9 mouse cellular contexts compared by ENCODE assay signal in genomic region chr6:21216206-21217020, GRCm38 (mm10). TPM values are rescaled to one million over a fixed set of nuclear protein-coding genes. Genes with fewer than 3 reads are reported as not detected.
A peak's percentile ranks its signal among the peaks of the same experiment; 100 is the strongest.
DNase-seq lines count a peak whose midpoint lies in the region; ATAC-seq and TF ChIP-seq lines count a peak whose summit lies in the region.
"Had no signal": no experiment of that assay in that cellular context is flagged by ENCODE, and none has a peak within 500 bp of the region (broad histone marks: within the 10 kb centered on the region; RNA-seq: fewer than 3 reads in every experiment).

No protein-coding gene starts in this region.

- intact Hi-C loops in left cerebral cortex, adult 2 months (cut with DNase I), result loop anchor here (5.0 to 10.0 kb wide), 2 partner anchors 158 to 491 kb away; no protein-coding TSS in a partner anchor

- no peaks in the 10 kb centered on the region for H3K27me3 ChIP-seq in cerebellum, adult 2 months (ENCODE audit: control insufficient read depth, insufficient read depth, low read length)
- H3K27me3 ChIP-seq in midbrain, embryonic 13.5 days, result no peaks in the 10 kb centered on the region

- no peaks in the 10 kb centered on the region for H3K9me3 ChIP-seq in midbrain, embryonic 13.5 days

- TF ChIP-seq CTCF in left cerebral cortex, adult 2 months (IDR thresholded peaks at IDR 0.05), result no peak
- no peak for TF ChIP-seq CTCF in cerebellum, adult 2 months (IDR thresholded peaks at IDR 0.05; ENCODE audit: borderline replicate concordance, insufficient read depth, low read depth, low read length)
- no peak for TF ChIP-seq CTCF in cortical plate, adult 2 months (IDR thresholded peaks at IDR 0.05; ENCODE audit: extremely low read depth, insufficient read depth, low read length)

- H3K9ac ChIP-seq in midbrain, embryonic 13.5 days (replicated peaks), result no peak overlapping the region

- H3K36me3 ChIP-seq in midbrain, embryonic 13.5 days, result 0 out of 2 replicates have a peak, but pooled peaks cover 3% of the 10 kb centered on the region

- ATAC-seq in midbrain, embryonic 13.5 days, result no peak

- no peak overlapping the region for H3K27ac ChIP-seq in left cerebral cortex, adult 2 months
- H3K27ac ChIP-seq in cerebellum, adult 2 months (ENCODE audit: insufficient read depth, low read length), result peak overlapping the region; percentile 95
- H3K27ac ChIP-seq in cortical plate, adult 2 months (ENCODE audit: insufficient read depth, low read length), result no peak overlapping the region
- no peak overlapping the region for H3K27ac ChIP-seq in midbrain, embryonic 13.5 days

- 49% methylated on average over 27 of the region's 27 CpGs for WGBS in cerebellum, adult 2 months
- WGBS in midbrain, embryonic 13.5 days, result 96% methylated on average over 27 of the region's 27 CpGs

- peak overlapping the region; percentile 45; the same call in 1 of the 2 replicates for H3K4me3 ChIP-seq in left cerebral cortex, adult 2 months
- peak overlapping the region; percentile 94 for H3K4me3 ChIP-seq in cerebellum, adult 2 months (replicated peaks; ENCODE audit: insufficient read depth, low read depth, low read length)
- peak overlapping the region; percentile 97; the same call in 1 of the 2 replicates for H3K4me3 ChIP-seq in cortical plate, adult 2 months (ENCODE audit: insufficient read depth, low read length)
- H3K4me3 ChIP-seq in midbrain, embryonic 13.5 days (replicated peaks), result peak overlapping the region; percentile 95

- peak overlapping the region; percentile 81 for H3K4me2 ChIP-seq in midbrain, embryonic 13.5 days (replicated peaks)

- TF ChIP-seq POLR2A in cerebellum, adult 2 months (IDR thresholded peaks at IDR 0.05; ENCODE audit: borderline replicate concordance, insufficient read depth, low read length), result no peak
- TF ChIP-seq POLR2A in cortical plate, adult 2 months (IDR thresholded peaks at IDR 0.05; ENCODE audit: extremely low read depth, insufficient read depth, low read length), result no peak

- peak in 1 of 2 experiments; percentile 13 for DNase-seq in left cerebral cortex, adult 2 months (ENCODE audit: extremely low spot score in 1 of 2, low spot score in 2 of 2)
- no peak for DNase-seq in left cerebral cortex, adult 8-10 months (ENCODE audit: low spot score in 2 of 2)
- peak; percentile 65 to 71 for DNase-seq in cerebellum, adult 2 months
- DNase-seq in spleen, postnatal 14 days (ENCODE audit: low spot score in 2 of 2), result no peak
- DNase-seq in spleen, postnatal 10 days (ENCODE audit: low spot score in 2 of 2), result no peak
- DNase-seq: heart, postnatal 10 days; lung, postnatal 14 days had no signal

- H3K4me1 ChIP-seq in cerebellum, adult 2 months (ENCODE audit: control insufficient read depth, insufficient read depth, low read length), result peaks cover 3% of the 10 kb centered on the region; the same call in 1 of the 2 replicates
- H3K4me1 ChIP-seq in cortical plate, adult 2 months (ENCODE audit: control insufficient read depth, insufficient read depth, low read length), result 0 out of 2 replicates have a peak, but pooled peaks cover 1% of the 10 kb centered on the region
- peaks cover 9% of the 10 kb centered on the region for H3K4me1 ChIP-seq in midbrain, embryonic 13.5 days (replicated peaks)

RNA-seq across cellular contexts. Expression of gene Kcnd2, which starts 1.1 kb away (rescaled TPM):
- 10 to 100 TPM; 68.3 to 71.9 TPM for total RNA-seq in left cerebral cortex, adult 2 months (2021)
- total RNA-seq in left cerebral cortex, adult 8-10 months (2022), result 10 to 100 TPM; 72.6 to 92.4 (median 81.1) TPM
- polyA plus RNA-seq in cerebellum, adult 2 months (2012; rRNA removed), result 91.6 and 104 TPM in 2 replicates
- 32.0 and 36.3 TPM in 2 replicates for polyA plus RNA-seq in cortical plate, adult 2 months (2012; rRNA removed)
- polyA plus RNA-seq in midbrain, embryonic 13.5 days (2015; fragmentation: Nextera tagmentation; extraction: Ambion mirVana), result 8.4 and 8.6 TPM in 2 replicates

Comparison
In these comparisons a context has a peak if more than half of its experiments do, and no peak if none do; other contexts are left out.
1. DNase-seq: peak in cerebellum, adult 2 months (2 of 2); none in left cerebral cortex, adult 8-10 months (0 of 2), spleen, postnatal 14 days (0 of 2) and spleen, postnatal 10 days (0 of 2).
2. H3K4me3 ChIP-seq: peak in every context shown above with its lines; median percentile 97 in cortical plate, adult 2 months; 95 in midbrain, embryonic 13.5 days; 94 in cerebellum, adult 2 months; 45 in left cerebral cortex, adult 2 months.